Mouse (Mus musculus) liver, embryonic 14.5 days (tissue): ENCODE data around the gene Gm20431.

Experiments used
- CTCF ChIP-seq: IDR thresholded peaks from 2 replicates; pipeline ENCODE4 v1.5.1; 2016; ENCODE audit warnings: antibody characterized with exemption, low read depth, control low read depth
- EP300 ChIP-seq: IDR thresholded peaks from 2 replicates; pipeline ENCODE4 v1.6.1; 2016; ENCODE audit warnings: antibody characterized with exemption, low read depth

GRCm38 (mm10) chr2:167621255-167622087 is 39.8 kb downstream of the Gm20431 start:
- TF ChIP-seq CTCF (no peak), EP300 (no peak)
